Mouse (Mus musculus) forebrain, embryonic 15.5 days (tissue): Measurements from ENCODE around the gene Fbxl17. TPM values are rescaled to one million over a fixed set of nuclear protein-coding genes. Genes with fewer than 3 reads are reported as not detected.

Experiments
- ATAC-seq: fragments of 200-750 bp; cut with Nextera tagmentation; replicated peaks from 2 replicates; pipeline ENCODE4 v1.8.0; 2017; ENCODE audit warnings: mild to moderate bottlenecking, moderate TSS enrichment, moderate library complexity
- H3K27ac ChIP-seq: fragments of 300-500 bp; sonication (generic); replicated peaks from 2 replicates; pipeline ENCODE4 v1.5.1; 2015; ENCODE audit warnings: mild to moderate bottlenecking, inconsistent platforms
- H3K27me3 ChIP-seq: fragments of 300-500 bp; sonication (generic); 2 replicates; pipeline ENCODE4 v1.6.1; 2015; ENCODE audit warnings: inconsistent platforms
- H3K36me3 ChIP-seq: fragments of 300-500 bp; sonication (generic); 2 replicates; pipeline ENCODE4 v1.6.1; 2015; ENCODE audit warnings: mild to moderate bottlenecking, inconsistent platforms
- H3K4me1 ChIP-seq: fragments of 300-500 bp; sonication (generic); 2 replicates; pipeline ENCODE4 v1.6.1; 2015; ENCODE audit warnings: inconsistent platforms
- H3K4me2 ChIP-seq: fragments of 300-500 bp; sonication (generic); replicated peaks from 2 replicates; pipeline ENCODE4 v1.6.1; 2015; ENCODE audit warnings: mild to moderate bottlenecking, inconsistent platforms
- H3K4me3 ChIP-seq: fragments of 300-500 bp; sonication (generic); 2 replicates; pipeline ENCODE4 v1.5.1; 2015; ENCODE audit warnings: mild to moderate bottlenecking, inconsistent platforms
- H3K9ac ChIP-seq: fragments of 300-500 bp; sonication (generic); replicated peaks from 2 replicates; pipeline ENCODE4 v1.6.1; 2015; ENCODE audit warnings: mild to moderate bottlenecking, inconsistent platforms
- H3K9me3 ChIP-seq: fragments of 300-500 bp; sonication (generic); 2 replicates; pipeline ENCODE4 v1.6.1; 2016; ENCODE audit warnings: inconsistent platforms
- WGBS: fragments of 180-500 bp; shearing (Covaris S2); methylation state at CpG from one replicate; pipeline ENCODE4 v1.1.7; 2015; ENCODE audit warnings: mixed read lengths; 5-methylcytosine and 5-hydroxymethylcytosine counted together
- polyA plus RNA-seq: library from polyadenylated mRNA; unstranded; fragments of >200 nt; fragmentation: Nextera tagmentation; extraction: Ambion mirVana; gene quantifications from 2 replicates; pipeline ENCODE4 v1.2.1, GENCODE M21; 2015

The Fbxl17 gene
- polyA plus RNA-seq, 1 experiment from 2014 or later = 8.7 TPM

GRCm38 (mm10) chr17:63497206-63497731, 2.5 kb downstream of the Fbxl17 start:
- no peak overlapping the region for H3K27ac ChIP-seq
- H3K36me3 ChIP-seq = no peaks in the 10 kb centered on the region
- H3K9me3 ChIP-seq = no peaks in the 10 kb centered on the region
- H3K4me2 ChIP-seq = peak overlapping the region; percentile 42; the same call in 1 of the 2 replicates
- H3K4me1 ChIP-seq = peaks cover 46% of the 10 kb centered on the region
- no peak overlapping the region for H3K4me3 ChIP-seq
- H3K27me3 ChIP-seq = no peaks in the 10 kb centered on the region
- no peak overlapping the region for H3K9ac ChIP-seq
- WGBS = 87% methylated on average over 6 of the region's 6 CpGs
- ATAC-seq = no peak

DNA sequence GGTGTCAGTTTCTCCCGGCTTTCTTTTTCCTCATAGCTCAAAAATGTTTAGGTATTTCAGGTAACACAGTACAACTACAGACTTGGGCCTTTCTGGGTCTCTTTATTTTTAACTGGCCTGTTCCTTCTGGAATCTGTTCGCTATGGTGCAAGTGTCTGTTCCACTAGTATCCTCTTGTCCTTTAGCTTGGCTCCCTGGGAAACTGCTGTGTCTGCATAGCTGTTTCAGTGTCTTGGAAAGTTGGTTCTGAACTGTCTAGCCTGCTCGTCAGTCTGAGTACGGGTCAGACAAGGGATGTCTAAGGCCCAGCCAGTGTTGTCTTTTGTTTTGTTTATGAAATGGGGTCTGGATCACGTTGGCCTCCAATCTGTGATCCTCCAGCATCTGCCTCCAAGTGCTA, 3.7 kb downstream of the Fbxl17 start:
- Histone ChIP-seq H3K9me3 (no peaks in the 10 kb centered on the region), H3K4me1 (peaks cover 46% of the 10 kb centered on the region), H3K9ac (no peak overlapping the region), H3K4me3 (no peak overlapping the region), H3K4me2 (no peak overlapping the region), H3K27ac (no peak overlapping the region), H3K36me3 (no peaks in the 10 kb centered on the region), H3K27me3 (no peaks in the 10 kb centered on the region)
- 48% methylated on average over 5 of the region's 5 CpGs for WGBS
- ATAC-seq = no peak

GRCm38 (mm10) chr17:63493876-63494580, 5.8 kb downstream of the Fbxl17 start:
- Histone ChIP-seq H3K27me3 (no peaks in the 10 kb centered on the region), H3K4me3 (no peak overlapping the region), H3K9ac (no peak overlapping the region), H3K27ac (no peak overlapping the region), H3K36me3 (no peaks in the 10 kb centered on the region), H3K9me3 (no peaks in the 10 kb centered on the region), H3K4me2 (no peak overlapping the region), H3K4me1 (peaks cover 42% of the 10 kb centered on the region)
- ATAC-seq = no peak
- 65% methylated on average over 7 of the region's 7 CpGs for WGBS

GRCm38 (mm10) chr17:63493274-63493673, 6.5 kb downstream of the Fbxl17 start:
- Histone ChIP-seq H3K4me1 (peaks cover 38% of the 10 kb centered on the region), H3K4me3 (no peak overlapping the region), H3K4me2 (no peak overlapping the region), H3K9me3 (no peaks in the 10 kb centered on the region), H3K27me3 (no peaks in the 10 kb centered on the region), H3K27ac (no peak overlapping the region), H3K36me3 (no peaks in the 10 kb centered on the region), H3K9ac (no peak overlapping the region)
- 28% methylated on average over 5 of the region's 5 CpGs for WGBS
- peak; percentile 65; the same call in 1 of the 2 replicates for ATAC-seq

GRCm38 (mm10) chr17:63492665-63493273, 7.0 kb downstream of the Fbxl17 start:
- H3K9me3 ChIP-seq = no peaks in the 10 kb centered on the region
- WGBS = 78% methylated on average over 8 of the region's 8 CpGs
- no peaks in the 10 kb centered on the region for H3K27me3 ChIP-seq
- H3K27ac ChIP-seq = no peak overlapping the region
- no peak for ATAC-seq
- no peaks in the 10 kb centered on the region for H3K36me3 ChIP-seq
- no peak overlapping the region for H3K4me2 ChIP-seq
- no peak overlapping the region for H3K9ac ChIP-seq
- H3K4me3 ChIP-seq = no peak overlapping the region
- peaks cover 33% of the 10 kb centered on the region for H3K4me1 ChIP-seq

DNA sequence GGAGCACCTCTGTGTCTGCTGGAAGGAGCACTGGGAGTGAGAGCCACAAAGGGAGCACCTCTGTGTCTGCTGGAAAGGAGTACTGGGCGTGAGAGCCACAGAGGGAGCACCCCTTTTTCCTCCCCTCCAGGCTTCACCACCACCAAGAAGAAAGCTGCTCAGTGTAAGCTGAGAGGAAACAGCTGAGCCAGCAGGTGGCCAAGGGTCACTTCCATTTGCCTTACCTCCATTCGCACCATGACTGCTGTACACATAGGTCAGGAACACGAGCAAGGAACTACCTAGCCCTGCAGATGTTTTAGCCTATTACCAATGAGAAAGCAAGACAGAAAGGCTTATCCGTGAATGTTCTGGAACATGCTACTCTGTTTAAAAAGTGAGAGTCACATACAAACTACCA, 10.3 kb downstream of the Fbxl17 start:
- H3K9ac ChIP-seq = no peak overlapping the region
- no peak overlapping the region for H3K27ac ChIP-seq
- 89% methylated on average over 4 of the region's 4 CpGs for WGBS
- ATAC-seq = no peak
- H3K36me3 ChIP-seq = no peaks in the 10 kb centered on the region; the same call in 1 of the 2 replicates
- no peak overlapping the region for H3K4me3 ChIP-seq
- H3K9me3 ChIP-seq = no peaks in the 10 kb centered on the region
- H3K27me3 ChIP-seq = no peaks in the 10 kb centered on the region
- peaks cover 12% of the 10 kb centered on the region for H3K4me1 ChIP-seq
- no peak overlapping the region for H3K4me2 ChIP-seq

- ATAC-seq = peak; percentile 63
These were observed 32.0 kb downstream of the Fbxl17 start for GRCm38 (mm10) chr17:63467866-63468265.

GRCm38 (mm10) chr17:63465239-63465638, 34.6 kb downstream of the Fbxl17 start:
- Histone ChIP-seq H3K9me3 (no peaks in the 10 kb centered on the region), H3K27me3 (no peaks in the 10 kb centered on the region), H3K27ac (peak overlapping the region; percentile 8; the same call in 1 of the 2 replicates), H3K4me2 (no peak overlapping the region), H3K9ac (no peak overlapping the region), H3K36me3 (no peaks in the 10 kb centered on the region), H3K4me1 (peaks cover 21% of the 10 kb centered on the region), H3K4me3 (no peak overlapping the region)
- ATAC-seq = peak; percentile 78
- WGBS = 39% methylated on average over 1 of the region's 1 CpGs

More at GRCm38 (mm10) chr17:63467866-63468265, 32.0 kb downstream of the Fbxl17 start:
- WGBS = 1% methylated on average over 6 of the region's 6 CpGs
- Histone ChIP-seq H3K4me3 (no peak overlapping the region), H3K36me3 (no peaks in the 10 kb centered on the region), H3K4me1 (peaks cover 20% of the 10 kb centered on the region), H3K27ac (no peak overlapping the region), H3K4me2 (no peak overlapping the region), H3K27me3 (no peaks in the 10 kb centered on the region), H3K9ac (no peak overlapping the region), H3K9me3 (no peaks in the 10 kb centered on the region)

DNA sequence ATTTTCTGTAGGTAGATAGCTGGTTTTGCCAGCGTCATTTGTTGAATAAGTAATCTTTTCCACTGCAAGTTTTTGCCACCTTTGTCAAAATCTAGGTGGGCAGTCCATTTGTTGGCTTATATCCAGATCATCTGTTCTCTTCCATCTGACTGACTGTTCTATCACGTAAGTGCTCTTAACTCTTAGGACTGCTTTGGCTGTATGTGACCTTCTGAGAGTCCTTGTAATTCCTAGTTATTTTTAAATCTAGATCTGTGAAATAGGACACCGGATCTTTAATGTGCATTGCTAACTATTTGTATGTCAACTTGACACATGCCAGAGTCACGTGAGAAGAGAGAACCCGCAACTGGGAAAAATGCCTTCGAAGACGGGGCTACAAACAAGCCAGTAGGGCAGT, 37.3 kb downstream of the Fbxl17 start:
- Histone ChIP-seq H3K27me3 (no peaks in the 10 kb centered on the region), H3K36me3 (no peaks in the 10 kb centered on the region), H3K9ac (no peak overlapping the region), H3K9me3 (no peaks in the 10 kb centered on the region), H3K4me3 (no peak overlapping the region), H3K27ac (no peak overlapping the region), H3K4me2 (no peak overlapping the region), H3K4me1 (peaks cover 25% of the 10 kb centered on the region)
- no peak for ATAC-seq
- WGBS = 81% methylated on average over 7 of the region's 7 CpGs

DNA sequence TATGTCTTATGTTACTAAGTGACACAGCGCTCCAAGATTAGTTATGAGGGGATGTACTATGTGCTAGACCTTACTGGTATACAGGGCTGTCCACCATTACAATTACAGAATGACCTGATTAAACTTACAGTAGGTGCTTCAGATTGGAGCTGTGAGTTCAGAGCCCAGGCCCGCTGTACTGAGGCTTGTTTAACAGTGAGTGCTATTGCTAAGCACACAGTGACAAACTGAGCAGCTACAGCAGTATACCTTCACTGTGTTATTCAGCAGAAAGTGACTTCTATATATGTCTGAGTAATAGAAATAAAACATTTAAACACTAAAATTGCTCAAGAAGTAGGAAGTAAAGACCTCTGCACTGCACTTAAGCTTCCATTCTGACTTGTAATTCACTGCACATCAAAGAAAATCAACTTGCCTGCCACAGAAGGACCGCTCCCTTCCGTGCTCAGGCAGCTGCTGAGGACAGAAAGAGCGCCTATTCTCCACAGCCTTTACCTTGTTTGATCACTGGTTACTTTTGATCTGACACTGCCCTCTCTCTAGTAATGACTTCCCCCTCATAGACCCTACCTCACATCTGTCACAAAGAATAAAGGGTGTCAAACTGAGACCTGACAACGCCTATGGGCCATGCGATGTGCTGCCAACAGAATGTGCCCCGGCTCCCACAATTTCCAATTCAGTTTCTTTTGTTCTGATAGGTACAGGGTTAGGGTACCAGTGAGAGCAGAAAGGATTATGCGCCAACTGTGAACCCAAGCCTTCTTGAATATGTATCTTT, 39.9 kb downstream of the Fbxl17 start:
- 37% methylated on average over 9 of the region's 9 CpGs for WGBS
- H3K27ac ChIP-seq = no peak overlapping the region
- H3K4me1 ChIP-seq = peaks cover 10% of the 10 kb centered on the region
- 0 out of 2 replicates have a peak, but pooled peaks cover 3% of the 10 kb centered on the region for H3K36me3 ChIP-seq
- peak; percentile 51 for ATAC-seq
- no peaks in the 10 kb centered on the region for H3K27me3 ChIP-seq
- no peak overlapping the region for H3K9ac ChIP-seq
- H3K4me3 ChIP-seq = no peak overlapping the region
- no peak overlapping the region for H3K4me2 ChIP-seq
- H3K9me3 ChIP-seq = no peaks in the 10 kb centered on the region

DNA sequence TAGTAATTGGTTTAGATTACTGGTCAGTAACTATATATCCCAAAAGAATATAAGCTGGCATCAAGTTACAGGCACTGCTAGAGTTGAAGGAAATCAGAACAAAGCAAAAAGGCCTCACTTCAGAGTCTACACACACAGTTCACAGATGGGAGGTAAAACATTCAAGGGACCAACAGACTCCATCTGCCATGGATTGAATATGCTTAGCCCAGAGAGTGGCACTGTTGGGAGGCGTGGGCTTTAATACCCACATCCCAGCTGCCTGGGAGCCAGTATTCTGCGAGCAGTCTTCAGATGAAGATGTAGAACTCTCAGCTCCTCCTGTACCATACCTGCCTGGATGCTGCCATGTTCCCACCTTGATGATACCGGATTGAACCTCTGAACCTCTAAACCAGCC, 41.8 kb downstream of the Fbxl17 start:
- Histone ChIP-seq H3K27me3 (no peaks in the 10 kb centered on the region), H3K4me2 (no peak overlapping the region), H3K9ac (no peak overlapping the region), H3K4me1 (peaks cover 5% of the 10 kb centered on the region; the same call in 1 of the 2 replicates), H3K4me3 (no peak overlapping the region), H3K9me3 (no peaks in the 10 kb centered on the region), H3K36me3 (0 out of 2 replicates have a peak, but pooled peaks cover 3% of the 10 kb centered on the region), H3K27ac (no peak overlapping the region)
- 82% methylated on average over 3 of the region's 3 CpGs for WGBS
- ATAC-seq = peak; percentile 77; the same call in 1 of the 2 replicates
